ENCODE assay signal across 16 mouse cellular contexts in the genomic region with DNA sequence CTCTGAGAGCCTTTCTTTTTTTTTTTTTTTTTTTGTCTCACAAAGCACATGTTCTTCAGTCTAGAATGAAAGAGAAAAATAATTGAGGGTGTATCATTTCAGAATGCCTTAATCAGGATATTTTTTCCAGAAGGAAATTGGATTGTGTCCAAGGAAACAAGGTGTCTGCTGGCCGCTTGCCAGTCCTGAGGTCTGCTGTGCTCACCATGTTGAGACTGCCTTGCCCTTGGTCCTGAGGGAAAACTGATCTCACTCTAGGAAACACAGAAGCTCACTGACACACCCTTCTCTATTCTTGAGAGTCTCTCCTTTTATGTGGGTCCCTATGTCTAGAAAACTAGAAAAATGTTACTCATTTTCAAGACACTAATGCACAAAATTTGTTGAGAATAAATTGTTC.
A peak's percentile ranks its signal among the peaks of the same experiment; 100 is the strongest.
DNase-seq lines count a peak whose midpoint lies in the region; ATAC-seq and TF ChIP-seq lines count a peak whose summit lies in the region.
"Had no signal": no experiment of that assay in that cellular context is flagged by ENCODE, and none has a peak within 500 bp of the region (broad histone marks: within the 10 kb centered on the region; RNA-seq: fewer than 3 reads in every experiment).

No protein-coding gene starts in this region.

- H3K9ac ChIP-seq in kidney, embryonic 16.5 days (replicated peaks; ENCODE audit: low read length) = no peak overlapping the region
- H3K9ac ChIP-seq in heart, embryonic 11.5 days (ENCODE audit: low read depth, low read length) = no peak overlapping the region
- no peak overlapping the region for H3K9ac ChIP-seq in forebrain, embryonic 12.5 days
- H3K9ac ChIP-seq: heart, embryonic 13.5 days; lung, embryonic 15.5 days had no signal

- H3K4me2 ChIP-seq in kidney, embryonic 16.5 days (replicated peaks; ENCODE audit: low read depth, low read length) = no peak overlapping the region
- no peak overlapping the region for H3K4me2 ChIP-seq in heart, embryonic 11.5 days
- no peak overlapping the region for H3K4me2 ChIP-seq in forebrain, embryonic 12.5 days
- H3K4me2 ChIP-seq: heart, embryonic 13.5 days; lung, embryonic 15.5 days had no signal

- H3K4me3 ChIP-seq in kidney, embryonic 16.5 days (ENCODE audit: low read length) = no peak overlapping the region
- H3K4me3 ChIP-seq in cerebellum, adult 2 months (replicated peaks; ENCODE audit: insufficient read depth, low read depth, low read length) = no peak overlapping the region
- no peak overlapping the region for H3K4me3 ChIP-seq in heart, embryonic 11.5 days (ENCODE audit: low read depth, low read length)
- H3K4me3 ChIP-seq in forebrain, embryonic 12.5 days (replicated peaks) = no peak overlapping the region
- H3K4me3 ChIP-seq: erythroblast, embryonic 14.5 days; heart, embryonic 13.5 days; lung, embryonic 15.5 days had no signal

- H3K27me3 ChIP-seq in kidney, embryonic 16.5 days (ENCODE audit: insufficient read depth, low read length) = no peaks in the 10 kb centered on the region
- H3K27me3 ChIP-seq in cerebellum, adult 2 months (ENCODE audit: control insufficient read depth, insufficient read depth, low read length) = no peaks in the 10 kb centered on the region
- H3K27me3 ChIP-seq in heart, embryonic 11.5 days (ENCODE audit: control insufficient read depth, insufficient read depth, low read length) = no peaks in the 10 kb centered on the region
- H3K27me3 ChIP-seq in forebrain, embryonic 12.5 days = no peaks in the 10 kb centered on the region
- H3K27me3 ChIP-seq: heart, embryonic 13.5 days; lung, embryonic 15.5 days had no signal

- TF ChIP-seq CTCF in cerebellum, adult 2 months (IDR thresholded peaks at IDR 0.05; ENCODE audit: borderline replicate concordance, insufficient read depth, low read depth, low read length) = no peak

- H3K9me3 ChIP-seq in kidney, embryonic 16.5 days (ENCODE audit: low read length) = no peaks in the 10 kb centered on the region
- no peaks in the 10 kb centered on the region for H3K9me3 ChIP-seq in heart, embryonic 11.5 days (replicated peaks; ENCODE audit: control insufficient read depth, low read length)
- H3K9me3 ChIP-seq in forebrain, embryonic 12.5 days = no peaks in the 10 kb centered on the region
- H3K9me3 ChIP-seq: heart, embryonic 13.5 days; lung, embryonic 15.5 days had no signal

- no peak for TF ChIP-seq POLR2A in cerebellum, adult 2 months (IDR thresholded peaks at IDR 0.05; ENCODE audit: borderline replicate concordance, insufficient read depth, low read length)

- H3K36me3 ChIP-seq in kidney, embryonic 16.5 days (ENCODE audit: insufficient read depth, low read length) = no peaks in the 10 kb centered on the region
- no peaks in the 10 kb centered on the region for H3K36me3 ChIP-seq in heart, embryonic 11.5 days (ENCODE audit: control insufficient read depth, insufficient read depth, low read length)
- no peaks in the 10 kb centered on the region for H3K36me3 ChIP-seq in forebrain, embryonic 12.5 days (replicated peaks)
- H3K36me3 ChIP-seq: heart, embryonic 13.5 days; lung, embryonic 15.5 days had no signal

- 54% methylated on average over 1 of the region's 1 CpGs for WGBS in kidney, embryonic 16.5 days
- WGBS in cerebellum, adult 2 months = 46% methylated on average over 1 of the region's 1 CpGs
- WGBS in heart, embryonic 11.5 days (ENCODE audit: insufficient replicate concordance) = 63% methylated on average over 1 of the region's 1 CpGs
- WGBS in forebrain, embryonic 12.5 days = 86% methylated on average over 1 of the region's 1 CpGs

- H3K4me1 ChIP-seq in kidney, embryonic 16.5 days (ENCODE audit: insufficient read depth, low read length) = no peaks in the 10 kb centered on the region
- 0 out of 2 replicates have a peak, but pooled peaks cover 2% of the 10 kb centered on the region for H3K4me1 ChIP-seq in cerebellum, adult 2 months (ENCODE audit: control insufficient read depth, insufficient read depth, low read length)
- no peaks in the 10 kb centered on the region for H3K4me1 ChIP-seq in heart, embryonic 11.5 days (ENCODE audit: control insufficient read depth, insufficient read depth, low read length)
- H3K4me1 ChIP-seq in forebrain, embryonic 12.5 days = no peaks in the 10 kb centered on the region
- H3K4me1 ChIP-seq: heart, embryonic 13.5 days; lung, embryonic 15.5 days had no signal

- peak; percentile 11 for DNase-seq in kidney, adult 18-20 months
- peak; percentile 47 for DNase-seq in MN1 (ENCODE audit: low spot score)
- DNase-seq in cerebellum, adult 2 months = peak; percentile 20 to 27
- peak; percentile 51 for DNase-seq in kidney, postnatal 10 days
- DNase-seq: adrenal gland, postnatal 25 days; gastrocnemius, postnatal 36 days; layer of hippocampus, adult 9-11 months; midbrain, embryonic 14.5 days; thymus, postnatal 14 days had no signal

- no peak for ATAC-seq in kidney, embryonic 16.5 days (ENCODE audit: low FRiP score, low TSS enrichment)
- no peak for ATAC-seq in heart, embryonic 11.5 days (replicated peaks; ENCODE audit: insufficient number of reproducible peaks, low FRiP score, low TSS enrichment)
- no peak for ATAC-seq in granulocyte monocyte progenitor cell, adult 5-6 weeks (replicated peaks; ENCODE audit: poor library complexity, severe bottlenecking)
- no peak for ATAC-seq in forebrain, embryonic 12.5 days (ENCODE audit: low FRiP score)

- no peak overlapping the region for H3K27ac ChIP-seq in kidney, embryonic 16.5 days (ENCODE audit: low read length)
- no peak overlapping the region for H3K27ac ChIP-seq in cerebellum, adult 2 months (ENCODE audit: insufficient read depth, low read length)
- H3K27ac ChIP-seq in heart, embryonic 11.5 days (ENCODE audit: low read depth, low read length) = no peak overlapping the region
- no peak overlapping the region for H3K27ac ChIP-seq in forebrain, embryonic 12.5 days
- H3K27ac ChIP-seq: heart, embryonic 13.5 days; lung, embryonic 15.5 days had no signal
